Mouse (Mus musculus): ENCODE results near the gene Gdf9. TPM values are rescaled to one million over a fixed set of nuclear protein-coding genes. Genes with fewer than 3 reads are reported as not detected.

Gene Gdf9
- polyA plus RNA-seq, 1 experiment: 2.2 TPM

DNA sequence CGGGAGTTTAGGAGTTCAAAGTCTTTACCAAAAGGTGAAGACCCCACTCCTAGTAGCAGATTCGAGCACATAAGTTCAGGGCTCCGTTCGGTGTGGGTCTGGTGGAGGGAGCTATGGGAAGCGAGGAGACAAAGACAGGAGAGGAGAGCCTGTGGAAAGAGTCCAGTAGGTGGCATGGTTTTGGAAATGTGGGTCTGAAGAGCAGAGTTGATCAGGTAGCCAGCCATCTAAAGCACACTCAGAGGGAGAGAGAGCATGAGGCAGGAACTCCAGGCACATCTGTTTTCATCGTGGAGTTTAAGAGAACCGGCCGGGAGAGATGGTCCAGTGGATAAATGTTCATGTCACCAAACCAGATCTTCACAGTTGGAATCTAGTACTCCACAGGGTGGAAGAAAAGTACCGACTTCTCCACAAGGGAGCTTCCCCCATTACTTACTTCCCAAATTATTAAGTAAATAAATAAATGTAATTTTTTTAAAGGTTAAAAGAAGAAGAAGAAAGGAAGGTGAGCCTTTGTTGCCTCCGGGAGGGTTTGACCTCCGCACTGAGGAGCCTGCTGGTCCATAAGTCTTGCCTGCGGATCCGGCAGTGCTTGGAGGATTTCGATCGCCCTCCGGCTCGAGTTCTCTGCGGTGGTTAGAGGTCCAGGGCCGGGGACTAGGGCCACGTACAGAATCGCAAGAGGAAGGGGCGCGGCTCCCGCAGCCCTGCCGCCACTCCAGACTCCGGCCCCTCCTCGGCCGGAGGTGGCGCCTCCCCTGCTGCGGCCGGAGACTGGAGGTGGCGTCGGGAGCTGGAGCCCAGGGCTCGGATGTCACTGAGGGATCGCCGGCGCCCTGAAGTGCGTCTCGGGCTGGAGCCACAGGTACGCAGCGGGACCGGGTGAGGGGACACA, 25.9 kb downstream of the Gdf9 start, which contains the start of the genes Gm10447 and Shroom1:
TSS of gene Gm10447 (minus strand) at position 637 of the 898 bp plus-strand sequence.
TSS of gene Shroom1 (plus strand) at position 732 of the 898 bp plus-strand sequence.
- TF ChIP-seq POLR2A (IDR thresholded peaks at IDR 0.05; ENCODE audit: extremely low read depth, insufficient read depth, low read length) (no peak), CTCF (IDR thresholded peaks at IDR 0.05; ENCODE audit: extremely low read depth, insufficient read depth, low read length) (peak; percentile 35)
- Histone ChIP-seq H3K4me1 (ENCODE audit: control insufficient read depth, insufficient read depth, low read length) (no peaks in the 10 kb centered on the region), H3K27ac (ENCODE audit: insufficient read depth, low read length) (peak within 1 kb of the TSS; percentile 73), H3K4me3 (ENCODE audit: insufficient read depth, low read length) (peak within 1 kb of the TSS; percentile 63)

DNA sequence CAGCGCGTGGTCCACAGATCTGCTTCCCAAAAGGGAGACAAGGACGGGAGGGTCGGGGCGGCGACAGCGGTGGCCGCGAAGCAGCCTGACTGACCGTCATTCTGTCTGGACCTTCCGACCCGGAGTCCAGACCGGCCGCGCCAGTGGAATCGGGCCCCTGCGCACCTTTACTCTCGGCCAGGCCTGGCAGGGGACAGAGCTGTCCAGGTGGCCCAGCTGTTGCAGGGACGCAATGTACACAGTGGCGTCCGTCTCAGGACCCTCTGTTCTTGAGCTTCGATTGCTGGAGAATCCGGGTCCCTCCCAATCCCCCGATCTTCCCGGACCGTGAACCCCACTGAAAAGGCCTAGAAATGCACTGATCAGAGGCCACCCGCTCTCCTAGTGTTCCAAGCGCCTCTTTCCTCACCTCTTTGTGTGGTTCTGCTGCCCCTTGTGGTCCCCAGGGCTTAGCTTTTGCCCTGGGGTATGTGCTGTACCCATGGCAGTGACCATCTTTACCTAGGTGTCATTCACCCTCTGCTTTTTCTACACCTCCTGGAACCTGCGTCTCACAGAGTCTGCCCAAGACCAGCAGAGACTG, 26.6 kb downstream of the Gdf9 start:
- no peak for TF ChIP-seq CTCF (IDR thresholded peaks at IDR 0.05; ENCODE audit: extremely low read depth, insufficient read depth, low read length)
- TF ChIP-seq POLR2A (IDR thresholded peaks at IDR 0.05; ENCODE audit: extremely low read depth, insufficient read depth, low read length): no peak
- peak overlapping the region; percentile 63 for H3K4me3 ChIP-seq (ENCODE audit: insufficient read depth, low read length)
- no peaks in the 10 kb centered on the region for H3K4me1 ChIP-seq (ENCODE audit: control insufficient read depth, insufficient read depth, low read length)
- peak overlapping the region; percentile 73 for H3K27ac ChIP-seq (ENCODE audit: insufficient read depth, low read length)

DNA sequence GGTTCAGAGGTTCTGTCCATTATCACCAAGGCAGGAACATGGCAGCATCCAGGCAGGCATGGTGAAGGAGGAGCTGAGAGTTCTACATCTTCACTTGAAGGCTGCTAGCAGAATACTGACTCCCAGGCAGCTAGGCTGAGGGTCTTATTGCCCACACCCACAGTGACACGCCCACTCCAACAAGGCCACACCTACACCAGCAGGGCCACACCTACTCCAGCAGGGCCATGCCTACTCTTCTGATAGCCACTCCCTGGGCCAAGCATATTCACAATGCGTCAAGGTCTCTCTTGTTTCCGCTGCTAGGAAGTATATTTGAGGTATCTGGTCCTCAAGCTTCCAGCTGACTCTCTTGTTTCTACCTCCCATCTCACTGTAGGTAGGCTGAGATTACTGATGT, 28.2 kb downstream of the Gdf9 start:
- TF ChIP-seq POLR2A (IDR thresholded peaks at IDR 0.05; ENCODE audit: extremely low read depth, insufficient read depth, low read length) (no peak), CTCF (IDR thresholded peaks at IDR 0.05; ENCODE audit: extremely low read depth, insufficient read depth, low read length) (no peak)
- H3K4me1 ChIP-seq (ENCODE audit: control insufficient read depth, insufficient read depth, low read length): no peaks in the 10 kb centered on the region
- H3K27ac ChIP-seq (ENCODE audit: insufficient read depth, low read length): no peak overlapping the region
- no peak overlapping the region for H3K4me3 ChIP-seq (ENCODE audit: insufficient read depth, low read length)

DNA sequence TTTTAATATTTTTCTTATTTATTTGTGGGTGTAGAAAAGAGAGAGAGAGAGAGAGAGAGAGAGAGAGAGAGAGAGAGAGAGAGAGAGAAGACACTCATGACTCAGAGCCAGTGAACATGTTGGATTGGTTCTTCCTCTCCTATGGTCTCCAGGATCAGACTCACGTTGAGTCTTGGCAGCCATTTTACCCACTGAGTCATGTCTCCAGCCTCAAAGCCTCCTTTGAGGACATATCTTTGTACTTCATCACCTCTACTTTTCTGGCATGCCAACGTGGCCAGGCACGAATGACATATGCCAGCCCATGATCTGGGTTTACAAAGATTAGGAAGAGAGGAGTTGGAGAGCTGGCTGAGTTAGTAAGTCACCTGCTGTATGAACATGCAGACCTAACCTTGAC, 29.4 kb downstream of the Gdf9 start:
- H3K4me3 ChIP-seq (ENCODE audit: insufficient read depth, low read length): no peak overlapping the region
- no peaks in the 10 kb centered on the region for H3K4me1 ChIP-seq (ENCODE audit: control insufficient read depth, insufficient read depth, low read length)
- H3K27ac ChIP-seq (ENCODE audit: insufficient read depth, low read length): no peak overlapping the region
- no peak for TF ChIP-seq CTCF (IDR thresholded peaks at IDR 0.05; ENCODE audit: extremely low read depth, insufficient read depth, low read length)
- TF ChIP-seq POLR2A (IDR thresholded peaks at IDR 0.05; ENCODE audit: extremely low read depth, insufficient read depth, low read length): no peak

DNA sequence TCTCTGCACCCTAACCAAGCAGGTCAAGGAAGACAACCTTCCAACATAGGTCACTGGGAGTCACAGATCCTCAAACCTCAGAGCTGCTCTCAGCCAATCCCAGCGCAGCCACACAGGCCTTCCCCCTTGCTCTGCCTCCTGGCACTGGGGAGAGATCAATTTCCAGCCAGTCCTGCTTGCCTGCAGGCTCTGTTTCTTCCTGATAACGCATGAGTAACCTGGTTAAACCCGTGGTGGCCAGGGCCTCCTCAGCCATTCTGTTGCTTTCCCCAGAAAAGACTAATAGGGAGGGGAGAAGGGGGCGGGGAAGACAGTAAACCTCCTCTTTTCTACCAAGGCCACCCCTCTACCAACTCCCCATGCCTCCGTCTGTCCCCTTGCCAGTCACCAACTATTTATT, 30.9 kb downstream of the Gdf9 start:
- peaks cover under 1% of the 10 kb centered on the region; the same call in 1 of the 2 replicates for H3K4me1 ChIP-seq (ENCODE audit: control insufficient read depth, insufficient read depth, low read length)
- no peak overlapping the region for H3K4me3 ChIP-seq (ENCODE audit: insufficient read depth, low read length)
- TF ChIP-seq POLR2A (IDR thresholded peaks at IDR 0.05; ENCODE audit: extremely low read depth, insufficient read depth, low read length): no peak
- no peak for TF ChIP-seq CTCF (IDR thresholded peaks at IDR 0.05; ENCODE audit: extremely low read depth, insufficient read depth, low read length)
- 0 out of 2 replicates have a peak overlapping the region, but pooled peaks have one; percentile 57 for H3K27ac ChIP-seq (ENCODE audit: insufficient read depth, low read length)

DNA sequence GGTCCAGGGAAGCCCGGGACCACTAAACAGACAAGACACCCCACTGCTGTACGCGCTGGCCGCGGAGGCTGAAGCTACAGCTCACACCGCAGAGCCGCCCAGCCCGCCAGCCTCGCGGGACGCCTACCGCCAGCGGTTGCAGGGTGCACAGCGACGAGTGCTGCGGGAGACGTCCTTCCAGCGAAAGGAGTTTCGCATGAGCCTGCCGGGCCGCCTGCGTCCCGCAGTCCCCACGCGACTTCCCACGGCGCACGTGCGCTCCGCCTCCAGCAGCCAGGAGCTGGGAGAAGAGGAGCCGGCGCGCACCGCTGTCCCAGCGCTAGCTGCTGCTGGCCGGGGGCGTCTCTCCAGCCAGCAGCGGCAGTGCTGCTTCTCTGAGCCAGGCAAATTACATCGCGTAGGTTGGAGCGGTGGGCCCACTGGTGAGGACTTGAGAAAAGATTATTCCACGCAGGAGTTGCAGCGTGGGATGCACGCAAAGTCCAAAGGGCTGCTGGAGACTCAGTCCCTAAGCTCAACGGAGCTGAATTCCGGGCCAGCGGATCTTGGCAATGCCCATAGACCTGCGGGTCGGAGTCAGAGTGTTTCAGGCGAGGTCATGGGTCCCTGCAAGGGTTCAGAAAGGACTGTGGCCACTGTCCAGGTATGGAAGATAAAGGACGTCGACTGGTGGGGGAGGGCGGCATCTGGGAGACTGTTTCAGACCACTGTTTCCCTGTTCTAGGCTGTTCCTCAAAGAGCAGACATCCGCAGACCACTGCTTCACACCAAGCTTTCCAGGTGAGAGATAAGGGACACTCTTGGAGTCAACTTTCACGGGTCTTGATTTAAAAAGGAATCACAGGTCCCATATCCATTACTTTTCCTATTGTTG, 33.0 kb downstream of the Gdf9 start:
- H3K27ac ChIP-seq (ENCODE audit: insufficient read depth, low read length): no peak overlapping the region
- TF ChIP-seq CTCF (IDR thresholded peaks at IDR 0.05; ENCODE audit: extremely low read depth, insufficient read depth, low read length) (no peak), POLR2A (IDR thresholded peaks at IDR 0.05; ENCODE audit: extremely low read depth, insufficient read depth, low read length) (no peak)
- peaks cover 3% of the 10 kb centered on the region; the same call in 1 of the 2 replicates for H3K4me1 ChIP-seq (ENCODE audit: control insufficient read depth, insufficient read depth, low read length)
- peak overlapping the region; percentile 30 for H3K4me3 ChIP-seq (ENCODE audit: insufficient read depth, low read length)

DNA sequence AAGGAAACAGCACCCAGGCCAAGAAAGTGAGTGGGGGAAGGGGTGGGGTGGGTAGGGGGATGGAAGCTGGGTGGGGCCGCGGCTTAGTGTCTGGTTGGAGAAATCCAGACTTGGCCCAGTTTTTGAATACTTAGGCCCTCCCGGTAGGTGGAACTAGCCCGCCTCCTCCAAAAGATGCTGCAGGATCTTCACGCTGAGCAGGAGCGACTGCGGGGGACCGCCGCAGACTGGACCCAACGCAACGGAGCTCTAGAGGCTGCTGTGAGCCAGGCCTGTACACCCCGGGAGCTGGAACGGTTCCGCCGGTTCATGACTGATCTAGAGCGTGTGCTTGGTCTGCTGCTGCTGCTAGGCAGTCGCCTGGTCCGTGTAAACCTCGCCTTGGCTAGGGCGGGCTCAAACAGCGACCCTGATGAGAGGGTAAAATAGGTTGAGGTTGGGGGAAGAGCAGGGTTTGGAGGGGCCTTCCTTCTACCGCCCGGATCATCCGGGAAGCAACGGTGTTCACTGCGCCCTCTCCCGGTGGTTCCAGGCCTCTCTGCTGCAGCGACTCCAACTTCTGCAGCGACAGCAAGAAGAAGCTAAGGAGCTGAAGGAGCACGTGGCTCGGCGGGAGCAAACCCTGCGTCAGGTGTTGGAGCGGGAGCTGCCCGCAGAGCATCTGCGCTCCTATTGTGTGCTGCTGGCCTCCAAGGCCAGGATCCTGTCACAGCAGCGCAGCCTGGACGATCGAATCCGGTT, 35.6 kb downstream of the Gdf9 start:
- peak overlapping the region; percentile 35 for H3K4me3 ChIP-seq (ENCODE audit: insufficient read depth, low read length)
- peaks cover 8% of the 10 kb centered on the region for H3K4me1 ChIP-seq (ENCODE audit: control insufficient read depth, insufficient read depth, low read length)
- H3K27ac ChIP-seq (ENCODE audit: insufficient read depth, low read length): peak overlapping the region; percentile 32; the same call in 1 of the 2 replicates
- TF ChIP-seq POLR2A (IDR thresholded peaks at IDR 0.05; ENCODE audit: extremely low read depth, insufficient read depth, low read length) (no peak), CTCF (IDR thresholded peaks at IDR 0.05; ENCODE audit: extremely low read depth, insufficient read depth, low read length) (peak; percentile 60)

DNA sequence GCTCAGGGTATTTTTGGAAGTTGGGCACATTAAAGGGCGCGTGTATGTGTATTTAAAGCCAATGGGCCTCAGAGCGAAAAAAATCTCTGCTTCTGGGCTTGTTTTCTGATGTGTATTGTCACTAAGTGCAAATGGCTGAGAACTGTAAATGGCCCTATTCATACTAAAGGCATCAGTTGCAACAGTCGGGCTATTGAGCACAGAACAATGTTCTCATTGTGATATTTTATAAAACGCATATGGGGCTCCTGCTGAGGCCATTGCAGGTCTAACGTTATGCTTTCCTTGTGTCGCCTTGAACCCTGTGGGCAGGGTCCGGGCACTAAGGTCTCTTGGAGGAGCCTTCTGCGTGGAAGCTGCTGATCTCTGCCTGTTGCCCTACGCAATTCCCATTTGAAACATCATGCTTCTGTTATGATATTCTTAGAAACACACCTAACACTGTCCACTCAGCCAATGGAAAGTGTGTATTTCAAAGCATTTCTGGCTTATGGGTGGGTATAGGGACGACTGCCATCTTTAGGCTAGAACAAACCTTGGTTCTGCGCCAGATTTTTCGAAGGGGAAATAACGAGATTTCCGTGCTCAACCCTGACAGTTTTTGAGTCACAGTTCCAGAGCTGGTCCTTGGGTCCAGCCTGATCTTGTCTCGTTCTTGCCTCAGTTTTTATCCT, 38.6 kb downstream of the Gdf9 start:
- TF ChIP-seq CTCF (IDR thresholded peaks at IDR 0.05; ENCODE audit: extremely low read depth, insufficient read depth, low read length): no peak
- TF ChIP-seq POLR2A (IDR thresholded peaks at IDR 0.05; ENCODE audit: extremely low read depth, insufficient read depth, low read length): no peak
- Histone ChIP-seq H3K4me3 (ENCODE audit: insufficient read depth, low read length) (0 out of 2 replicates have a peak overlapping the region, but pooled peaks have one; percentile 3), H3K4me1 (ENCODE audit: control insufficient read depth, insufficient read depth, low read length) (peaks cover 8% of the 10 kb centered on the region), H3K27ac (ENCODE audit: insufficient read depth, low read length) (peak overlapping the region; percentile 88)
